Mouse (Mus musculus) neutrophil, adult 5-6 weeks (primary cell): ENCODE measurements around the gene Cnot8. TPM values are rescaled to one million over a fixed set of nuclear protein-coding genes. Genes with fewer than 3 reads are reported as not detected.
A peak's percentile ranks its signal among the peaks of the same experiment; 100 is the strongest.

Source experiments
- ATAC-seq: fragments of 151-379, 151-347 bp; 2 replicates; pipeline ENCODE4 v1.8.0; 2017; ENCODE audit warnings: mild to moderate bottlenecking, moderate TSS enrichment; ENCODE audit not compliant: insufficient number of reproducible peaks, poor library complexity, low FRiP score, severe bottlenecking; ENCODE audit errors: extremely low read depth
- total RNA-seq: library from RNA; stranded (forward); fragments of 200-1000 nt; gene quantifications from 2 replicates; pipeline ENCODE4 v1.2.3, GENCODE M21; 2017

The Cnot8 gene
- total RNA-seq, 1 experiment from 2014 or later: 63.9 TPM

GRCm38 (mm10) chr11:58102581-58103343 lies 1.2 kb upstream of the Cnot8 start:
- no peak for ATAC-seq

DNA sequence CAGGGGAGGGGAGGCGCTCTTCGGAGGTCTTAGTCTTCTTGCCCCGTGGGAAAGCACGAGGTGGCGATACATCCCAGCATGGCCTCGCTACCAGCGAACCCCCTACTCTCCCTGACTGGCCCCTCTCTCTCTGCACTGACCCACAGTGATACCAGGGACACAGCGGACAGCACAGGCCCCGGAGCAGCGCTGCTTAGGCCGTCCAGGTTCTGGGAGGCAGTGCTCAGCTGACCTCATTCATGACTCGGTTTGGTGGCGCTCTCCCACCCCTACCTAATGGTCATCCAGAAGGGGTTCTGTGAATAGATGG lies 654 bp upstream of the Cnot8 start:
- ATAC-seq: no peak

GRCm38 (mm10) chr11:58104351-58104791 lies 418 bp downstream of the Cnot8 start:
- peak; percentile 18; the same call in 1 of the 2 replicates for ATAC-seq

DNA sequence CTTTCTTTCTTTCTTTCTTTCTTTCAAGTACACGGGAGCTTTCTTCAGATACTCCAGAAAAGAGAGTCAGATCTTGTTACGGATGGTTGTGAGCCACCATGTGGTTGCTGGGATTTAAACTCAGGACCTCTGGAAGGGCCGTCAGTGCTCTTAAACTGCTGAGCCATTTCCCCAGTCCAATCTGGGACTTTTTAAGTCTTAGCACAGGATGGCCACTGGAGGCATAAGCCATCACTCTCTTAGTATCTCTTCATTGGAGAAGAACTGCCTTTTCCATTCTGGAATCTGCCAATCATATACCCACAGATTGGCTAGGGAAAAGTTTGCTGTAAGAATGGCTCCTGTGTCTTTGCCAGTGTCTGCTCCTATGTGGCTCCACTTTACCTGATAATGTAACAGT lies 3.1 kb downstream of the Cnot8 start:
- ATAC-seq: no peak

DNA sequence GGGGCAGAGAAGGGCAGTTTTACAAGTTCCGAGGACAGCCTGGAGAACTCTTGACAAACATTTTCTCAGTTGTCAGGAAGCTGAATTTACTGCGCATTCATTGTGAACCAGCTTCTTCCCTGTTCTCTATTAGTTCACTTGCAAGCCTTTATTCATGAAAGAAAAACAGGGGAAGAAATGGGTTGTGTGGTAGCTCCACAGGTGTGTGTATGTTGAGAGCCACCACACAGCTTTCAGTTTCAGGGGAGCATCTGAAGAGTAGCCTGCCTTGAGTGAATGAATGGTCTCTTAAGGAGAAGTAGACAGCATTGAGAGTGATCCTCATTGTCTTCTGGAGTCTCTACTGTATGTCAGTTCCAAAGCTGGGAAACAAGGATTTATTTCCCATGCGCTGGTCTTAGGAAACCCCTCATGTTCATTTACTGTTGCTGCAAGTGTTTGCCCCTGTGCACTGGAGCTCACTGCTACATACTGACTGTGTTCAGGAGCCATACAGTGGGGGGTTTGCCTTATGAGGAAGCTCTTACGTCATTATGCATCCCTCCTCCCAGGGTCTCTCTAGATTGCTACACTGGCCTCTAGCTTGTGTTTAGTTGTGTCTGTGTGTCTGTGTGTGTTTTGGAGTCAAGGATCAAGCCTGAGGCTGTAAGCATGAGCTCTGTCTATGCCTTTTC lies 3.8 kb downstream of the Cnot8 start:
- no peak for ATAC-seq

GRCm38 (mm10) chr11:58116560-58116959 lies 12.6 kb downstream of the Cnot8 start:
- no peak for ATAC-seq

GRCm38 (mm10) chr11:58117044-58117652 lies 13.2 kb downstream of the Cnot8 start:
- ATAC-seq: no peak

DNA sequence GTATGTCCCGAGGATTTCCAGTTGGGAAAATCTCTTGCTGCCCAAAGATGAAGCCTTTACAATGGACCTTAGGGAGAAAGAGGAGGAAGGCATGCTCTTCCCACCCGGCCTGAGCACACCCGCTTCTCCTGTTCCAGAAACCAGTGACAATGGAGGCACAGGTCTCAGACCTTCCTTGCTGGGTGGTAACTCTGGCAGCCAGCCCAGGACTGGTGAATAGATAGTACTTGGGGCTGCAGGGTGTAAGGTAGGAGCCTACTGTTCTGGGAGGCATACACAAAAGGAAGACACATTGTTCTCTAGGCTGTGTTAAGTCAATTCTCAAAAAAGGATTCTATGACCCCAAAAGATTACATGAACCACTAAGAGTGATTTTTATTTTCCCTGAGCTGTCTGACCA lies 16.7 kb downstream of the Cnot8 start:
- ATAC-seq: no peak

DNA sequence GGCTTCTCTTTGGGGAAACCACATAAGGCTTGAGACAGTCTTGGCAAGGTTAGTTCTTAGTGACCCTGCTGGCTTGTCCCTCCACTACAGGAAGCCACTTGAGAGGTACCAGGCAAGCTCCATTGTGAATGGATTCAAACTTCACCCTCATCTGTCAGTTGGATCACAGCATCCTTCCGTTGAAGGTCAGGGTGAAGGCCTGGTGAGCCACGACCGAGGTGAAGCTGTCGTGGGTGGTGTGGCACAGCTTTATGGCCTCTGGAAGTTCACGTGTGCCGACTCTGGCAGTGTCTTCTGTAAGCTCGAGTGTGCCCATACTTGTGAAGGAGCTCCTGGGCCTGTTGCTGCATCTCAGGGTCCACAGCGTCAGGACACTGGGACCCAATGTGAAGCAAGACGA lies 17.4 kb downstream of the Cnot8 start:
- ATAC-seq: no peak

- no peak for ATAC-seq
Measured at GRCm38 (mm10) chr11:58123711-58124110, 19.8 kb downstream of the Cnot8 start.

DNA sequence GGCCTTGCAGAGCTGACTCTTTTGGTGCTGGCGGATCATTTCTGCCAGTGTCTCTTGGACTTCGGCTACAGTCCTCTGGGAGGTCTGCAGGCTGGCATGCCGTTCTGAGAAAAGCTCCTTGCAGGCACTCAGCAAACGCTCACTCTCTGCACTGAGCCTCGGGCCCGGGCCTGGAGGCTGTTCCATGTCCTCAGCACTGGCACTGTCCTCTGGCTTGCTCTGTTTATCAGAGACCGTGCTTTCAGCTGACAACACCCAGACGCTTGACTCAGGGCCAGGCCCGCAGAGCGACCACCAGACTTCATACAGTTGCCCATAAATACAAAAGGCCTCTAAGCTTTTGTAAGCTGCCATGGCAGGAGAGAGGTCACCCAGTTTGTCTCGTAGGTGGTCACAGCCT lies 21.1 kb downstream of the Cnot8 start:
- ATAC-seq: no peak

DNA sequence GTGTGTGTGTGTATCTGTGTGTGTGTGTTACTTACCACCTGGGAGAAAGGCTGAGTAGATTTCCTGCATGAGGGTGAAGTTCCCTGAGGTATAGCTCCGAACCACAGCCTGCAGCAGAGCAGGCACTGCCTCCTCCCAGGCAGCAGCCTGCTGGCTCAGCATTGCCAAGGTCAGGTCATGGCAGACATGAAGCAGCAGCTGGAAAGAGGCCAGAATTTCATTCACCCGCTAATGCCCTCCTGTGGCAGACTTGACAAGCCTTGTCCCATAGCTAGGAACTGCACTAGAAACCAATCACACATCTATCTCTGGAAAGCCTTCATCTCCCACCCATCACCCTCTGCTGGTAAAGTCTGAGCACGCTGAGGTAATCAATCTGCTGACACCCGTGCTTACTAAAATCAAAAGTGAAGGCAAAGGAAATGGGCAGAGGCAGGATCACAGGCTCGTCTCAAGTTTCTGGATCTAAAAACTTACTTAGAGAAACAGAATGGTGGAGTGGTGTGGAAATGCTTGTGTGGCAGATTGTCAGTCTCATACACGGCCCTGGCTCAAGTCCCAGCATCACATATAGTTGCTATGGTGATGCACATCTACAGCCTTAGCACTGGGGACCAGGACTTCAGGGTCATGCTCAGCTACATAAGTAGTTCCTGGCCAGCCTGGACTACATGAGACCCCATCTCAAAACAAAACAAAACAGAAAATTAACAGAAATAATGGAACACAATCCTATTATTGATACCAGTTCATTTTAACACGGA lies 22.6 kb downstream of the Cnot8 start:
- no peak for ATAC-seq

DNA sequence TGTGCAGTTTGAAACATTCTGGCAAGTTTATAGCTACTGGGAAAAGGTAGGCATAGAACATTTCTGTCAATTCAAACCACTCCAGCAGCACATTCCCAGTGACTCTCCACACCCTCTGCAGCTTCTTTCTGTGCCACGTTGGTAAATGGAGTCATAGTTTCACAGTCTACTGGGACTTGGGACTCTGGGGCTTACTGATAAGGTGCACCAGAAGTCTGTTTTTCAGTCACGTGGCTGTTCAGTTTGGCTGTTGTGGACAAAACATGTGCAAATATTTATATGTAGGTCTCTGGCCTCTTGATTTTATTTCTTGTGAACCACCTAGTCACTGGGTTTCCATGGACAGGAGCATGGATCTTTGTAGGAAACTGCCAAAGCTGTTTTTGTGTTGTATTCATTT lies 23.6 kb downstream of the Cnot8 start:
- no peak for ATAC-seq

DNA sequence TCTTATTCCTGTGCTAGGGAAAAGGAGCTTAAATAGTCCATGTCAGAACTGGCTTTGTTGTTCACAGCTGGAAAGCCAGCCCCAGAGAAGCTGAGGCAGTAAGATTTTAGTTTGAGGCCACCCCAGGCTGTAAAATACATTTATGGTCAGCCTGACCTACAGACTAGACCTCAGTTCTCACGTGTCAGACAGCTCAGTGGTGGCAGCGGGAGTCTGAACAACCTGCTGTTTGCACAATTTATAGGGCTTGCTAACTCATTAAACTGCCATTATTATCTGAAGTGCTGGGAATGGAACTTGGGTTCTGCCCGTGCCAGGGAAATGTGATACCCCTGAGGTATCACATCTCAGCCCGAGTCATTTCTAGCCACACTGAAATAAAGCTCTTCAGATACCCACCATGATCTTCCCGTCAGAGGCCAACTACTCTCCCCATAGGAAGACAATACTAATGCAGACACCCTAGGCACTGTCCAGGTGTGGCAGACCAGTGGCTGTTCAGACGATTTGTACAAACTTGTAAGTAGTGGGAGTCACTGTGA lies 25.4 kb downstream of the Cnot8 start:
- no peak for ATAC-seq

DNA sequence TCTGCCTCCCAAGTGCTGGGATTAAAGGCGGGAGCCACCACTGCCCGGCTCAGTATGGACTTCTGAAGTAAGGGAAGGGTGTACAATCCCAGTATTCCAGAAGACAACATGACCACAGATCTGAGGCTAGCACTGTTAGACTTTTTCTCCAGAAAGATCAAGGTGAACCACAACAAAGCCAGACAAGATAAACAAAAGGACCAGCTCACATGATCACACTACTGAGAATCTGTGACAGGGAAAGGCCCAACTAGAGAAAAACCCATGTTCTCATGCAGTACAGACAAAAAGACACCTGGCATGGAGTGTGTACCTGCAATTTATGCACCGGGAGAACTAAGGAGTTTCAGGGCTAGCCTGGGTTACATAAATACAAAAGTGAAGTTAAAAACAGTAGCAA lies 28.1 kb downstream of the Cnot8 start:
- no peak for ATAC-seq

DNA sequence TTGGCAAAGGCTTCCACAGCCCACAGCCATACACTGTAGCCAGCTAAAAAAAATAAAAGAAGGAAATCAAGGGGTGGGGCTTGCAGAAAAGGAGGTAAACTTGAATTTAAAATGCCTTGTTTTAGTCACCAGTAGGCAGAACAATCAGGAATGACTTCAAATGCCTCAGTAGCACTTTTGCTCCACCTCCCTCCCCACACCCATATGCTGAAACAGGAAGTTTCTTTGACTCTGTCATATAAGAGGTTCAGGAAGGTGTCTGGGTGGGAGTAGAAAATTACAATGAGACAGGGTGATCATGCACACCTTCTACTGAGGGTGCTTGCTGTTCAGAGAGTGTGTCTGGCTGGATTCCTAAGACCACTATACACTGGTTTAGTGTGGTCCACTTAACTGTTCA lies 30.9 kb downstream of the Cnot8 start:
- ATAC-seq: no peak

DNA sequence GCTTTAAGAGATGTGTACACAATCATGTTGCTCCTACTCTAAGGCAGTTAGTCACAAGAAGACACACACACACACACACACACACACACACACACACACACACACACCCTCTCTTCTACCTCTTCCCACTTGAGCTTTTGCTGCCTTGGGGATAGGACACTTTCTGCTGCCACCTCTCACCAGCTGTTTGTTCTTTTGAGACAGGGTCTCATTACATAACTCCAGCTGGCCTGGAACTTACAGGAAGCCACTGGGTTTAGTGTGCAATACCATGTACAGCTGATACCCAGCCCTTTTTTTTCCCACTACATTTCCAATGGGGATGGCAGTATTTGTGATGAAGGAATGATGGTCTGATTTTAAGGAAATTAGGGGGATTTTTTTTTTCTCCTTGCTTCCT lies 31.3 kb downstream of the Cnot8 start:
- ATAC-seq: no peak

DNA sequence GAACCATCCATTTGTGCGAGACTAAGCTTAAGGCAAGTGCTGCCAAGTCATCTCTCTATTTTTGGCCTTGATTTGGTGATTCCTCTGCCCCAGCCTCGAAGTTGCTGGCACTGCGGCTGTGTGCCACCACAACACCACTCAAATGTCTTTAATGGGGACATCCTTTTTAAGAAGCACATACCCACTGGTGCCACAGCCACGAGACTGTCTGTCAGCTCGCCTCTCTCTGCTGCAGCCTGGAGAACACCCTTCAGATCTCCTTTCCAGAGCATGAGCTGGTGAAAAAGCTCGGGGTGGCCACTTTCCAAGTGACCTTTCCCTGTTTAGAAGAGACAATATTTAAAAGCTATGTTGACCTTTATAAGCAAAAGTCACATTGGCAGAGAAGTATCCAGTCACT lies 32.7 kb downstream of the Cnot8 start:
- no peak for ATAC-seq

- ATAC-seq: 0 out of 2 replicates have a peak, but pooled peaks have one; percentile 6
Measured at GRCm38 (mm10) chr11:58138821-58139220, 34.9 kb downstream of the Cnot8 start.
